Mouse (Mus musculus) heart, adult 8-10 months (tissue): ENCODE results near the gene Fbxo44. TPM values are rescaled to one million over a fixed set of nuclear protein-coding genes. Genes with fewer than 3 reads are reported as not detected.
"Not testable (repeated sequence)": the region's sequence is repeated elsewhere in the genome, so short reads cannot be mapped to it uniquely, and the experiment has no call there.

Experiments
- DNase-seq: peaks from one replicate; pipeline ENCODE4 v3.0.0; 2022; ENCODE audit warnings: low spot score
- total RNA-seq, 4 experiments: library from RNA; stranded (reverse); gene quantifications; 2 replicates each; pipeline ENCODE4 v1.2.4; 2022

The Fbxo44 gene
- total RNA-seq, 4 experiments from 2014 or later = 25.2 to 33.4 (median 25.5) TPM

GRCm38 (mm10) chr4:148130561-148131413, 29.5 kb downstream of the Fbxo44 start, which contains the start of gene Draxin:
Gene Draxin (minus strand): TSS chr4:148130698.
- no peak for DNase-seq

DNA sequence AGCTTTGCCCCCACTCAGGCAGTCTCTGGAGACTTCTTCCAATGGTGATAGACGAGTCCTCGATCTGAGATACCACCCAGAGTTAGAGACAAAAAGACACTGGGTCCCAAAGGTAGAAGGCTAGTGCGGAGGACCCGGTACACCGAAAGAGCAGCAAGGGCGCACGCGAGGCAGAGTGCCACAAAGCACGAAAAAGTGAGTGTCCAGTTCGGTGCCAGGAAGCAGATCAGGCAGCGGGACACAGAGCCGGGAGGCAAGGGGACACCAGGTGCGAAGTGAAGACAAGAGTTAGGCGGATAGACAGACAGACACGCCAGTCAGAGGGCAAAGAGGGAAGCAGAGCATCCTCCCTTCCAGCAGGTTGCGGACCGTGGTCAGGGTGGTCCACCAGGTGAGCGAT, 30.1 kb downstream of the Fbxo44 start, which contains the start of gene Mad2l2:
Mad2l2 (plus strand) TSS at position 252 of the 400 bp plus-strand sequence.
- no peak for DNase-seq

DNA sequence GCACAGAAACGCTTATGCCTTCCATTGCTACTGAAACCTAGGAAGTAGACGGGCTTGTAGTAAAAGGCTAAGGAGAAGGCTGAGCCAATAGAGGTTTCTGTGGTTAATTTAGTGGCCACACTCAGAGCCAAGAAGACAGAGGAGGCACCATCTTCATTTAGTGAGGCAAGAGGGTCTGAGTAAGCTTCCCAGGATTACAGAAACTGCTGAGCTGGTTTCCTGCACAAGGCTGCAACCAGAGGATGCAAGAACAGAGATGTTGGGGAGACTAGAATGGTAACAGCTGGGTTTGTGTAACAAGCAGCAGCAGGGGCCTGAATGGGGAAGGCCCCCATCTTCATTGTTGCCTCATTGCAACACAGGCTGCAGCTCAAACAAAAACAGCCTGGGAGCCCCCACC, 31.6 kb downstream of the Fbxo44 start:
- no peak for DNase-seq

GRCm38 (mm10) chr4:148128241-148128640, 32.0 kb downstream of the Fbxo44 start:
- DNase-seq = no peak

GRCm38 (mm10) chr4:148122694-148123066, 37.6 kb downstream of the Fbxo44 start:
- no peak for DNase-seq

DNA sequence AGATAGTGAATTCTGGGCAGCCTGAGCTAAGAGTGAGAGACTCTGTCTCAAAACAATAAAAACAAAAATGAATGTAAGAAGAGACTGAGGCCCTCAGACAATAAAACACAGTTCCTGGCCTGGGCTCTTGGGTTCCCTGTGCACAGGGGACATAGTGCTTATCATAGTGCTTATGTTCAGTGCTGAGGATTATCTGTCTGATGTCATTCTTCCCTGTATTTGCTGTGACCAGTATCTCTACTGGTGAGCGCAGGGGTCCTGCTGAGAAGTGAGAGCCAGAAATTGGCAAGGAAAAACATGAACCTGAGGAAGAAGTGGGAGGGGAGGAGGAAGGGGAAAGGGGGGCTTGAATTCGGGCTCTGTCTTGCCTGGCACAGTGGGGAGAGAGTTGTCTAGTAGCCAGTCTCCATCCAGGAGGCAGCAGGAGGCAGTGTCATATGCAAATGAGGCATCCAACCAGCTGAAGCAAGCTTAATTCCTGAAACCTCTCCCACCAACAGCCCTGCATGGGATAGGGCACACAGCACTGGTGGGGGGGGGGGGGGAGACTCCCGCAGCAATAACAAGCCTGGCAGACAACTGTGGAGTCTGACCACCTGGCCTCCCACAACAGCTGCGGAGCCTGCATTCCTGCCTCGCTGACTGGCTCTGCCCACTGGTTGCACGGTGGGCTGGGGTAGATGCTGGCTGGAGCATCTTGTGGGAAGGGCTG, 38.1 kb downstream of the Fbxo44 start:
- no peak for DNase-seq

DNA sequence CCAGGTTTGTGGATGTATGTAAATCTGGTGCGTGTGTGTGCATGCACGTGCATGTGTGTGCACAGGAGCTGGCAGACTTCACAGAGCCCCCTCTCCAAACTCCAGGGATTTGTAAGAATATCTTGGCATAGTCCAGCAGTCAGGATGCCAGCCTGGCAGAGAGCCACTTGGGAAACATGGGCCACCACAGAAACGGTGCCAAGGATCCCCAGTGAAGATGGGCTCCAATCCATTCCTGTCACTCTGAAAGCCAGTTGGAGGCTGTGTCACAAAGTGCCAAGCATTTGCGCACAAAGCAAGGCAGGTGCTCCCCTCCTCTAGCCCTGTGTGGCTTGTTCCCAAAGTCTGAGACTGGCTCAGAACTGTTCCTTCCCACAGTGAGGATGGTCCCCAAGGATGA, 38.9 kb downstream of the Fbxo44 start:
- DNase-seq = no peak

DNA sequence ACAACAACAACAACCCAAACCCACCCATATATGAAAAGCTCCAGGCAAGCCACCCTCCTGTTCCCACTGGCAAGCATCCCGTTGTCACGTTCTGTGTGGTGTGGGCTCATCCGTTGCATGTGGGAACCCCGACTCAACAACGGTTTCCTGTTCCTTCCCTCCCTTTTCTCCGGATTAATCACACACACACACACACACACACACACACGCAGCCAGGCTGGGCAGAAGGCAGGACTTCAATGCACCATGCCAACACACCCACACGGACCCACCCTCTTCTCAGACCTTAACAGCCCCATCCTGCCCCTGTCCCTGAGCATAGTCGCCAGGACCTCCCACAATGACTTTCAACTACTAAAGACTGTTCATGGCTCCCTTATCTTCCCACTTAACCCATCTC, 39.7 kb downstream of the Fbxo44 start:
- no peak for DNase-seq

DNA sequence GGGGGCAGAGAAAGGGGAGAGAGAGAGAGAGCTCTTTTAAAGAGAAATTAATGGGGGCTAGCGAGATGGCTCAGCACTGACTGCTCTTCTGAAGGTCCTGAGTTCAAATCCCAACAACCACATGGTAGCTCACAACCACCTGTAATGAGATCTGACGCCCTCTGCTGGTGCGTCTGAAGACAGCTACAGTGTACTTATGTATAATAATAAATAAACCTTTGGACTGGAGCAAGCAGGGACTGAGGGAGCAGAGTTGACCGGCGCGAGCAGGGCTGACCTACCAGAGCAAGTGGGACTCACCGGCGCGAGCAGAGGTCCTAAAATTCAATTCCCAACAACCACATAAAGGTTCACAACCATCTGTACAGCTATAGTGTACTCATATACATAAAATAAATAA, 40.7 kb downstream of the Fbxo44 start:
- DNase-seq = not testable (repeated sequence)

- DNase-seq = no peak
These were observed 42.9 kb downstream of the Fbxo44 start for GRCm38 (mm10) chr4:148117392-148117791.

- DNase-seq = no peak
These were observed 43.6 kb downstream of the Fbxo44 start for GRCm38 (mm10) chr4:148116657-148117056.

- no peak for DNase-seq
These were observed 44.8 kb downstream of the Fbxo44 start for GRCm38 (mm10) chr4:148115467-148115866.

DNA sequence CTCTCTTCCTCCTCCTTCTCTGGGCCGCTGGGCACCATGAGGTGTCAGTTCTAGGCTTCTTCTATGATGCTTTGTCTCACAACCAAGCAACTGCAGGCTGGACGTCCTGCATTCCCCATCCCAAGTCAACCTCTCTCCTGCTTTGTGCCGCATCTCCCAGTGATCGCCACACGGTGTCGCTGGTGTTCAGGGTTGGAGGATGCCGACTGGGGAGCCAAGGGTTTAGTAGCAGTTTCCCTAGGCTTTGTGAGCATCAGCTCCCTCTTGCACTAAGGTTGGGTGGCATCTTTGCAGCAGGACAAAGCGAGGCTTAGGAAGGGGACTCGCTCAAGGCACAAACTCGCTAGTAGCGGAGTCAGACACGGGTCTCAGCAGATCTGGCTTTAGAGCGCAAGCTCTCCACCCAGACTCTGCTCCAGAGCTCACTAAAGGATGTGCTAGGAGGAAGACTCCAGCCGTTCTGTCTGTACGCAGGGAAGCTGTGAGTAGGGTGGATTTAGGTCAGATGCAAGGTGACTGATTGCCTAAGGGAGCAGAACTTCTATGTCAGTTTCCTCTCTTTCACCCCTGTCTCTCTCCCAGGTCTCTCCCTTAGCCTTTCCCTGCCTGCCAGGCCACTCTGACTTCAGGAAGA, 45.4 kb downstream of the Fbxo44 start:
- peak; percentile 86 for DNase-seq

GRCm38 (mm10) chr4:148112519-148112918, 47.8 kb downstream of the Fbxo44 start:
- no peak for DNase-seq

- no peak for DNase-seq
These were observed 51.1 kb downstream of the Fbxo44 start for GRCm38 (mm10) chr4:148109215-148109614.

DNA sequence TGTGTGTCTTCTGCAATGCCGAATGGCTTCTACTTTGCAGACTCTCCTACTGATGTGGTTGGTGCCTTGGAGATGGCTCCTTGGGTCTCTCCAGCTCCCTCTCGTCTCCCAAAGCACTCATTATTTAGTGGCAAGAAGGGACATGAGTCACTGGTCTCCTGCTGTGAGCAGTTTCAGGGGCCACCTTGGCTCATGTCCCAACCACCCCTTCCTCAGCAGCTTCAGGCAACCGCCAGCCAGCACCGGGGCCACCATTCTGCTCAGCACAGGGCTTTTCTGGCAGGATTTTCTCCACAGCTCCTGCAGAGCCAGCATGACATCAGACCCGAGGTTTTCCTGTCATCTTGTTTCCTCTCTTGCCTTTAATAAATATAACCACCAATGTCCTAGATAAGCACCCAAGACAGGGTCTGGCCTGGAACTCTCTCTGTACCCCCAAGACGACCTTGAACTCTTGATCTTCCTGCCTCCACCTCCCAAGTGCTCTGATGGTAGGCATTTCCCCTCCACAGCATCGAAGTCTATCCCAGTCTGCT, 51.6 kb downstream of the Fbxo44 start:
- no peak for DNase-seq

DNA sequence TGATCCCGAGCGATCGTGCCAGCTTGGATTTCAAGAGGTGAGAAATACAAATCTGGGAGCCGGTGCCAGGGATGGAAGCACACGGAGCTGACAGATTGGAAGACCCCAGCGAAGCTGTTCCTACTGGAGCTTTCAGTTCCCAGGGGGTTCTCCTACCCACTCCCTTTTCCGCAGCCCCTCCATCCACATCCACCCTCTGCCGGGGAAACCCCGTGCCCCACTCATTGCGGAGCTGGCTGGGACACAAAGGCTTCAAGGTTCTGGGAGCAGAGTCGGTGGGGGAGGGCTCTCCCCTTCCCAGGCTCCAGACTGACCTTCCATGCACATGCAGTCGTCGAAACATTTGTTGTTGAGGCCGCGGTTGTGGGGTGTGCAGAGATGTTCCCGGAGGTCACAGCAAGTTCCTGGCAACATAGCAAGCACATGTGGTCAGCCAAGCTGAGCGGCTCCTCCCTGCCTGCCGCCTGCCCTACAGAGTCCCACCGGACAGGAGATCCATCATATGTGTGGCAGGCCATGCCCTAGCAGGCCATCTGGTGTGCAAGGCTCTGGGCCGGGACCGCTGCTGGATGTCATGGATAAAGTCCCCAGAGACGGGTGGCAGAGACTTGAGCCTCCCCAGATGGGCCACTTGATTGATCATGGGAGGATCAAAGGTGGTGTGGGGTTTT, 52.5 kb downstream of the Fbxo44 start:
- no peak for DNase-seq

GRCm38 (mm10) chr4:148104146-148104545, 56.1 kb downstream of the Fbxo44 start:
- DNase-seq = no peak
